Mouse (Mus musculus): Measurements from ENCODE around the gene Bcl2. TPM values are rescaled to one million over a fixed set of nuclear protein-coding genes. Genes with fewer than 3 reads are reported as not detected.

Bcl2 gene
- polyA plus RNA-seq, 1 experiment from 2014 or later: 5.6 TPM

DNA sequence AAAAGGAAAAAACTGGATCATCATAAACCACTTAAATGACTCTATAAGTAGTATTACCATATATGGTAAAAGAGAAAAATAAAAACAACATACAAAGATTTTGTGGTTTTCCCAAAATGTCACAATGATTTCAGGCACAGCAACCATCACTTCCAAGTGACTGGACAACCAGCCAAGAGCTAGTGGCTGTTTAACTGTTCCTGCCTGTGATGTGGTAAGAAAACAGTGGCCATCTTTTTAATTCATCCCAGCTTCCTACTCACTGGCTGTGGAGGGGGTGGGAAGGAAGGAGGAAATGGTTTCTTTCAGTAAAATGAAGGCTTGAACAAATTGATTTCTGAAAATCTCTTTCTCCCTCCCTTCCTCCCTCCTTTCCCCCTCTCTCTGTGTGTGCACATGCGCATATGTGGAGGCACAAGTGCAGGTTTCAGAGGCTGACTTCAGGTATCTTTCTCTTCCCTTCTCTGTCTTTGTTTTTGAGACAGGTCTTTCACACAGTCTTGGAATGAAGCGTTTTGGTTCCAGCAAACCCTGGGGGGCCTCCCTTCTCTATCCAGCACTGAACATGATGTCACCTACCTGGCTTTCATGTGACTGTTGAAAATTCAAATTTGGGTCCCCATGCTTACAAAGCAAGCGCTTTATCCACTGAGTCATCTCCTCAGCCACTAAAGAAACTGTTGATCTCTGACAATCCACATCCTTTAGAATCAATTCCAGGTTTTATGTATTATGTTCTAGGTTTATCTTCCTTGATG, 93.7 kb downstream of the Bcl2 start:
- Histone ChIP-seq H3K27ac (replicated peaks) (no peak overlapping the region), H3K36me3 (ENCODE audit: control insufficient read depth, insufficient read depth, low read length) (no peaks in the 10 kb centered on the region), H3K4me1 (replicated peaks; ENCODE audit: control insufficient read depth, insufficient read depth) (no peaks in the 10 kb centered on the region), H3K27me3 (ENCODE audit: control insufficient read depth, insufficient read depth, low read length) (no peaks in the 10 kb centered on the region), H3K4me2 (replicated peaks; ENCODE audit: low read depth) (no peak overlapping the region), H3K4me3 (ENCODE audit: low read depth, low read length) (no peak overlapping the region), H3K9ac (ENCODE audit: low read length) (no peak overlapping the region), H3K9me3 (ENCODE audit: control insufficient read depth, low read length) (no peaks in the 10 kb centered on the region)
- ATAC-seq (ENCODE audit: low FRiP score, low TSS enrichment) (no peak), DNase-seq (ENCODE audit: low spot score) (no peak)
- no peak for TF ChIP-seq EP300 (optimal IDR thresholded peaks at IDR 0.05)
- 64% methylated on average over 3 of the region's 3 CpGs for WGBS

DNA sequence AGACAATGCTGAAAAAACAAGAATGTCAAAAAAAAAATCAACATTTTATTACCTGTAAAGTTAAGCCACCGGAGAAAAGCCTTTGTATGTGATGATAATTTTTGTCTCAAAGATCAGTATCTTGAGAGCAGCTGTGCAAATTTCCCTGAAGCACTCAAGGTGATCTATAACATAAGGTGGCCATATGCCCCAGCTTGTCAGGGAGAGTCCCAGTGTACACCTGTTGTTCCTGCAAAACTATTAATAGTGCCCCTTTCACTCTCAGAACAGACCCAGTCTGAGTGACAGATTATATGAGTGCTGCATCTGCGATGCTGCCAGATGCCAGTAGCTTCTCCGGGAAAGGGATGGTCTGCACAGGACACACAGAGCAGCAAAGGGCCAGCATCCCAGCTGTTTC, 95.3 kb downstream of the Bcl2 start:
- no peak overlapping the region for H3K4me3 ChIP-seq (ENCODE audit: low read depth, low read length)
- no peak for TF ChIP-seq EP300 (optimal IDR thresholded peaks at IDR 0.05)
- no peak for TF ChIP-seq CTCF (IDR thresholded peaks at IDR 0.05; ENCODE audit: low read depth)
- no peak overlapping the region for H3K4me2 ChIP-seq (replicated peaks; ENCODE audit: low read depth)
- no peaks in the 10 kb centered on the region for H3K9me3 ChIP-seq (ENCODE audit: control insufficient read depth, low read length)
- DNase-seq (ENCODE audit: low spot score) (no peak), ATAC-seq (ENCODE audit: low FRiP score, low TSS enrichment) (no peak)
- no peaks in the 10 kb centered on the region for H3K27me3 ChIP-seq (ENCODE audit: control insufficient read depth, insufficient read depth, low read length)
- no peak overlapping the region for H3K9ac ChIP-seq (ENCODE audit: low read length)
- no peaks in the 10 kb centered on the region for H3K4me1 ChIP-seq (replicated peaks; ENCODE audit: control insufficient read depth, insufficient read depth)
- no peak overlapping the region for H3K27ac ChIP-seq (replicated peaks)
- no peaks in the 10 kb centered on the region for H3K36me3 ChIP-seq (ENCODE audit: control insufficient read depth, insufficient read depth, low read length)
- WGBS: 63% methylated on average over 3 of the region's 3 CpGs

DNA sequence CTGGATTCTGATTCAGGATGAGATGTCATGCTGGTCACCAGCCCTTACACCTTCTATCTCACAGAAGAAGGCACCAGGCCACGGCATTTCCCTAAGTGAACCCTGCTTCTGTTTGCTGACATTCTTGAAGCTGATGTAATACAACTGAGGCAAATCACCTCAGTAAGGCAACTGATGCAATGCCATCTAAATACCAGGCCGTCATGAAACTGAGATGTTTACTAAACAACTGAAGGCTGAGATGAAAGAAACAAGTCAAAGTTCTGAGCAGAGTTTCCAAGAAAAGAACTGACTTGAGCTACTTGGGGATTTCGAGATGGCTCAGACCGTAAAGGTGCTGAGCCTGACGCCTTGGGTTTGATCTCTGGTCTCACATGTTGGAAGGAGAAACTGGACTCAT, 97.1 kb downstream of the Bcl2 start:
- 84% methylated on average over 5 of the region's 5 CpGs for WGBS
- ATAC-seq (ENCODE audit: low FRiP score, low TSS enrichment): no peak

DNA sequence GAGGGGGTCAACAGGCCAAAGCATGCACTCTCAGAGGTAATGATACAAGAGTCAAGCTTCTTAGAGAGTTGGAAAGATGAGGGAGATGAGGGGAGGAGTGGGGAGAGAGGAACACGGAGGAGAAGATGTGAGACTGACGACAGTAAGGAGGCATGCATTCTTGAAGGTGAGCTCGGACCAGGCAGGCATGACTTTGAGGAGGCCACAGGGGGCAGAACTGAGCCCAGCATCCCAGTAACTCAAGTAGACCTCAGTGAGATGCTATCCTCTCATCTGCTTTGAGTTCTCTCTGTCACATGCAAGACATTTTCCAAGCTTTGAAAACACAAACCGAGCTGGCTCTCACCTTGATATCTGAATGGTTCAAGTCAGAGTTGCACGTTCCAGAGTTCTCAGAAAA, 100.7 kb downstream of the Bcl2 start:
- ATAC-seq (ENCODE audit: low FRiP score, low TSS enrichment) (no peak), DNase-seq (ENCODE audit: low spot score) (no peak)
- Histone ChIP-seq H3K27ac (replicated peaks) (no peak overlapping the region), H3K4me1 (replicated peaks; ENCODE audit: control insufficient read depth, insufficient read depth) (no peaks in the 10 kb centered on the region), H3K4me3 (ENCODE audit: low read depth, low read length) (no peak overlapping the region), H3K27me3 (ENCODE audit: control insufficient read depth, insufficient read depth, low read length) (no peaks in the 10 kb centered on the region), H3K4me2 (replicated peaks; ENCODE audit: low read depth) (no peak overlapping the region), H3K9me3 (ENCODE audit: control insufficient read depth, low read length) (no peaks in the 10 kb centered on the region), H3K36me3 (ENCODE audit: control insufficient read depth, insufficient read depth, low read length) (no peaks in the 10 kb centered on the region), H3K9ac (ENCODE audit: low read length) (no peak overlapping the region)
- WGBS: 89% methylated on average over 5 of the region's 5 CpGs
- TF ChIP-seq CTCF (IDR thresholded peaks at IDR 0.05; ENCODE audit: low read depth) (peak; percentile 15; the same call in 1 of the 2 replicates), EP300 (optimal IDR thresholded peaks at IDR 0.05) (no peak)

More for the DNA sequence above, 97.1 kb downstream of the Bcl2 start:
- DNase-seq (ENCODE audit: low spot score): no peak
- no peaks in the 10 kb centered on the region for H3K9me3 ChIP-seq (ENCODE audit: control insufficient read depth, low read length)
- H3K27me3 ChIP-seq (ENCODE audit: control insufficient read depth, insufficient read depth, low read length): no peaks in the 10 kb centered on the region
- TF ChIP-seq EP300 (optimal IDR thresholded peaks at IDR 0.05): no peak
- no peak overlapping the region for H3K4me2 ChIP-seq (replicated peaks; ENCODE audit: low read depth)
- H3K4me1 ChIP-seq (replicated peaks; ENCODE audit: control insufficient read depth, insufficient read depth): no peaks in the 10 kb centered on the region
- H3K4me3 ChIP-seq (ENCODE audit: low read depth, low read length): no peak overlapping the region
- no peaks in the 10 kb centered on the region for H3K36me3 ChIP-seq (ENCODE audit: control insufficient read depth, insufficient read depth, low read length)
- H3K9ac ChIP-seq (ENCODE audit: low read length): no peak overlapping the region
- no peak overlapping the region for H3K27ac ChIP-seq (replicated peaks)

DNA sequence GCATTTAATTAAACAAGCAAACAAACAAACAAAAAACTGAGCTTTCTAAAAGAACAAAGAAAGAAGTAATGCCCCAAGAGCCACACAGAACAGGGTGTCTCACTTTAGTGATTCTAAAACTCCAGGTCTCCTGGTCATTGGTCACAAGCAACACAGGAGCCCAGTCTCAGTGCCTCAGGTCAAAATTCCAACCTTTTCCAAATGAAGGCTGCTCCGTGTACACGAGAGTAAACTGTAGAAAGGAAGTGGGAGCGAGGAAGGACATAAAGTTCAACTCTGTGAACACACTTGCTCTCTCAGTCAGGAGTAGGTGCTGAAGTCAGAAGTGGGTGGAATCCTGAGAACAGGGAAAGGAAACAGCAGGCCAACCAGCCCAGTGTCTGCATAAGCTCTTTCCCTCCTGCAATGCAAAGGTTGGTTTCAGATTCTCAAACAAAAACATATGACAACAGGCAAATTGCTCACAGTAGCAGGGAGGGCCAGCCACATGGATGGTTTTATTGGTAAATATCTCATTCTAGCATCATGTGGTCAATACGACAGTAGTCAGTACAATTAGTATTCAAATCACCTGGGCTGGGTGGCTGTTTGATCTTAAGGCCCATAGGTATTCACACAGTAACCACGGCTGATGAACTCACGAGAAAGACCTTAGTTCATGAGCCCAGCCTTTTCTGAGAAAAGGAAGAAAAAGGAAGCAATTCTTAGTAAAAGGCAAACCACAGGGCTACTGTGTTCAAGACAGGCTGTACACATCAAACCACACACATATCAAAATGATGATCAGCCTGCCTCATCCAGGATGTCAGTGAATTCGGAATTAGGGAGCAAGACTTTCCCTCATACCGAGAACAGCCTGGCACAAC, 101.7 kb downstream of the Bcl2 start:
- no peak for ATAC-seq (ENCODE audit: low FRiP score, low TSS enrichment)
- Histone ChIP-seq H3K27me3 (ENCODE audit: control insufficient read depth, insufficient read depth, low read length) (no peaks in the 10 kb centered on the region), H3K9ac (ENCODE audit: low read length) (no peak overlapping the region), H3K4me3 (ENCODE audit: low read depth, low read length) (no peak overlapping the region), H3K27ac (replicated peaks) (no peak overlapping the region), H3K4me1 (replicated peaks; ENCODE audit: control insufficient read depth, insufficient read depth) (no peaks in the 10 kb centered on the region), H3K36me3 (ENCODE audit: control insufficient read depth, insufficient read depth, low read length) (no peaks in the 10 kb centered on the region), H3K9me3 (ENCODE audit: control insufficient read depth, low read length) (no peaks in the 10 kb centered on the region), H3K4me2 (replicated peaks; ENCODE audit: low read depth) (no peak overlapping the region)
- WGBS: 61% methylated on average over 8 of the region's 8 CpGs
- TF ChIP-seq CTCF (IDR thresholded peaks at IDR 0.05; ENCODE audit: low read depth) (no peak), EP300 (optimal IDR thresholded peaks at IDR 0.05) (no peak)
- no peak for DNase-seq (ENCODE audit: low spot score)

DNA sequence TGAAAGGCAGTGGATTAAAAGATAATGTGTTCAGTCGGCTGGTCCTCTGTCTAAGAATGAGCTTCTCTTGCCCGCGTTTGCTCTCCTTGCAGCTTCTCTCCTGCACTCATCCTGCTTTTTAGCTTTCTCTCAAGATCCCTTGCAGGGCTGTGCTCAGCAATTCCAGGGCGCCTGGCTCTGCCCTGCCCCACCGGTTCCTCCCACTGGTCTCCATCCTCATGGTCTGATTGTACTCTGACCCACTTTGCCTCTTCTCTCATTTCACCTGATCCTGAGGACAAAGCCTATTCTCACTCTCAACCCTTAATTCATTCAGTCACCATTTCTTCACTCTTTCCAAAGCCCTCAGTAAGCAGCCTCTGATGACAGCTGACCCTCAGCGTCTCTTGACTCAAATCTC, 102.8 kb downstream of the Bcl2 start:
- ATAC-seq (ENCODE audit: low FRiP score, low TSS enrichment) (no peak), DNase-seq (ENCODE audit: low spot score) (no peak)
- Histone ChIP-seq H3K27me3 (ENCODE audit: control insufficient read depth, insufficient read depth, low read length) (no peaks in the 10 kb centered on the region), H3K4me1 (replicated peaks; ENCODE audit: control insufficient read depth, insufficient read depth) (no peaks in the 10 kb centered on the region), H3K9ac (ENCODE audit: low read length) (no peak overlapping the region), H3K4me2 (replicated peaks; ENCODE audit: low read depth) (no peak overlapping the region), H3K9me3 (ENCODE audit: control insufficient read depth, low read length) (no peaks in the 10 kb centered on the region), H3K36me3 (ENCODE audit: control insufficient read depth, insufficient read depth, low read length) (no peaks in the 10 kb centered on the region), H3K4me3 (ENCODE audit: low read depth, low read length) (no peak overlapping the region), H3K27ac (replicated peaks) (no peak overlapping the region)
- no peak for TF ChIP-seq EP300 (optimal IDR thresholded peaks at IDR 0.05)
- TF ChIP-seq CTCF (IDR thresholded peaks at IDR 0.05; ENCODE audit: low read depth): no peak
- WGBS: 65% methylated on average over 6 of the region's 6 CpGs

Data from stomach, postnatal 0 days (tissue).